Mouse (Mus musculus) cerebellum, adult 9-11 months (tissue): ENCODE measurements around the gene Actr8.
A peak's percentile ranks its signal among the peaks of the same experiment; 100 is the strongest.

Experiments
- DNase-seq: peaks from one replicate; pipeline ENCODE4 v3.0.0; 2022

Gene Actr8

GRCm38 (mm10) chr14:29978254-29979204 is at the start of gene Actr8:
TSS of gene Actr8 (plus strand) at chr14:29978337.
- DNase-seq, result peak; percentile 93

GRCm38 (mm10) chr14:29928966-29929365 is 49.2 kb upstream of the Actr8 start:
- no peak for DNase-seq

- DNase-seq, result no peak
These were observed 42.6 kb upstream of the Actr8 start for GRCm38 (mm10) chr14:29935516-29935915.

- no peak for DNase-seq
These were observed 40.7 kb upstream of the Actr8 start for GRCm38 (mm10) chr14:29937466-29937865.

DNA sequence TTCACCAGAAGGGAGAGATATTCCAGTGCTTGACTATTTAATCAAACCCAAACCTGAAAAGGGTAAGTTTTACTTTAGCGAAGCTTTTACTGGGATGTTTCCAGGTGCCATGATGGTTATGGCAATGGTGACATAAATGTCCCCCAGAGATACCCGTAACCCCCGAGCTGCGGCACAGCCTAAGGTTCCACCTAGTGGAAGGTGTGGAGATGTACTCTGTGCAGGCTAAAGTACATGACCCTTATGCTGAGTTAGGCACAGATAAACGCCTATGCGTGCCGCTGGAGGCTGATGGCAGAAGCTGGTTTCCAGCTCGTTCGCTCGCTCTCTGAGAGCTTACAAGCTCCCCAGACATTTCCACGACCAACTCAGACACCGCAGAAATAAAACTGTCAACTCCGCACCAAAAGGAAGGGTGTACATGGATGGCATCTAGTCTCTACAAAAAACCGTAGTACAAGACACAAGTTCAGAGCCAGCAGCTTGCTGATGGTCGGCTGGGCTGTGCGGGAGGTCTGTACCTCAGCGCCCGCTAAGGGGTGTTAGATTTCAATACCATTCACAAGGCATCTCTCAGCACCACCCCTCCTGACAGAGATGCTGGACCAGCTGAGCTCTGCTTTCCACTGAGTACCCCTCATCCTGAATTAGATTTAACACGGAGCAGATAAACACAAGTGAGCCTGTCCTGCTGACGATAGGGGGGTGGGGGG is 38.4 kb upstream of the Actr8 start:
- DNase-seq, result no peak

GRCm38 (mm10) chr14:29940313-29940812 is 37.8 kb upstream of the Actr8 start:
- no peak for DNase-seq

GRCm38 (mm10) chr14:29940877-29941276 is 37.3 kb upstream of the Actr8 start:
- peak; percentile 31 for DNase-seq

- no peak for DNase-seq
These were observed 31.3 kb upstream of the Actr8 start for GRCm38 (mm10) chr14:29946761-29947309.

DNA sequence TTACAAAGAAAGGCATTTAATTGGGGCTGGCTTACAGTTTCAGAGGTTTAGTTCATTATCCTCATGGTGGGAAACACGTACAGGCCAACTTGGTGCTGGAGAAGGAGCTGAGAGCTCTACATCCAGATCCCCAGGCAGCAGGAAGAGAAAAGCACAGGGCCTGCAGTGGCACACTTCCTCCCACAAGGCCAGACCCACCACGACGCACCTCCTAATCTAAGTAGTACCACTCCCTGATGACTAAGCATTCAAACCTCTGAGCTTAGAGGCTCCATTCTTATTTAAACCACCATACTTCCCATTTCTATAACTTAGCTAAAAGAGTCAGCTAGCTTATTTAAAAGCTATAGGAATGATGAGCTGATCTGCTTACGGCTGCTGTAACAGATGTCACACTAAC is 27.3 kb upstream of the Actr8 start:
- no peak for DNase-seq

- no peak for DNase-seq
These were observed 20.7 kb upstream of the Actr8 start for GRCm38 (mm10) chr14:29957393-29957792.

- DNase-seq, result no peak
These were observed 10.5 kb upstream of the Actr8 start for GRCm38 (mm10) chr14:29967611-29968010.

DNA sequence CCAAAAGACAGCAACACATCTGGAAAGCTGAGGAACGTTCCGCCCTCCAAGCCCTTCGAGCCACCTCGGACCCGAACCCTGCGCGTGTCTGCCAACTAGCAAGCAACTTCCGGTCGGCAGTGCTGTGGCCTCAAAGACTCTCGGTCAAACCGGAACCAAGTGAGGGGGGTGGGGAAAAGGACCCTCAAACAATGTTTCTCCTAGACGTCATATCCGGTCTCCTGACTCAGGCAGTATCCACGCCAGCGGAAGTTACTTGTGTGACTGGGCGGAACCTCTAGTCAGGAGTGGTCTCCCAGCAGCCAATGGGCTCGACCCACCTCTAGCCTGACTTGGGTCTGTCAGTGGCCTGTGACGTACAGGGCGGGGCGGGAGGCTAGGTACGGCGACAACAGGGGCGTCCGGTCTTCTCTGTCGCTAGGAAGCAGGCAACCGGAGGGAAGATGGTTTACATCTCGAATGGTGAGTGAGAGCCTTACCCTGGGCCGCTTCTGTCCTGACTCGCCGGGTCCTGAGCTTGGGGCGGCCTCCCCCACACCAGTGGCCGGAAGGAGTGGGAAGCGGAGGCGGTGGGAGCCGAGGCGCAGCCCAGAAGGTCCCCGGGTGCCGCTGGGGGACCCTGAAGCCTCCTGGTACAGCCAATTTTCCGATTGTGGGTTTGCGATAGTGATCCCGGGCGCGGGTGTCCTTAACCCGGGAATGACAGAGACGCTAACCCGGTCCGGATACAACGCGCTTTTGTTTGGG is 9.9 kb upstream of the Actr8 start, which contains the start of gene Selenok:
Selenok (plus strand) TSS at position 234 of the 747 bp plus-strand sequence.
- peak; percentile 99 for DNase-seq

DNA sequence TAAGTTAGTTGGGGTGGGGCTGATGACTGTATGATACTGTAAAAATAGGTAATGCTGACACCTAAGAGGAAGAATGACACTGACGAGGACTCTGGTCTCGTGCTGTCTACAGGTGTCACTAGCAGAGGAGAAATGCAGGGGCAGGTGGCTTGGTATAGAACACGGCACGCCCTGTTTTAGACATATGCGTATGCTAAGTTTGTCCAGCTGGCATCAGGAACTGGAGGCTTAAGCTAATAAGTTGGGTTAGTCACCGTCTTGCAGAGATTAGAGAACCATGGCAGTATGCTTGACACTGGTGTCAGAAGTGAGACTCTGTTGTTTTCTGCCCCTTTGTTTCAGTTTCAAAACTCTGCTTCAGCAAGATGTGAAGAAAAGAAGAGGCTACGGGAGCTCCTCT is 6.7 kb upstream of the Actr8 start:
- no peak for DNase-seq

DNA sequence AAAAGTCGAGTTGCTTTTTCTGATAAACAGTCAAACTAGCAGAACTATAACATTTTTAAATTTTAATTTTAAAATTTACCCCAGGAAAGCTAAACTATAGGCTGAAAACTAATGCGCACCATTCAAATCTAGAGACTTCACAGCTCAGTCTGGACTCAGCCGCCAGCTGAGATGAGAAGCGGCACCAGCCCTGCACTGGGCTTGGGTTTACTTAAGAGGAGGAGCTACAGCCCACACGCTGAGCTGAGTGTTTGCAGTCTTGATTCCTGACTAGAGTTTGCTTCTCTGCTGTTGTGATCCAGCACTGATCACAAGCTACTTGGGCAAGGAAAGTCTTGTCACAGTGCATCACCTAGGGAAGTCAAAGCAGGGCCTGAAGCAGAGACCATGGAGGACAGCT is 6.1 kb upstream of the Actr8 start:
- no peak for DNase-seq

DNA sequence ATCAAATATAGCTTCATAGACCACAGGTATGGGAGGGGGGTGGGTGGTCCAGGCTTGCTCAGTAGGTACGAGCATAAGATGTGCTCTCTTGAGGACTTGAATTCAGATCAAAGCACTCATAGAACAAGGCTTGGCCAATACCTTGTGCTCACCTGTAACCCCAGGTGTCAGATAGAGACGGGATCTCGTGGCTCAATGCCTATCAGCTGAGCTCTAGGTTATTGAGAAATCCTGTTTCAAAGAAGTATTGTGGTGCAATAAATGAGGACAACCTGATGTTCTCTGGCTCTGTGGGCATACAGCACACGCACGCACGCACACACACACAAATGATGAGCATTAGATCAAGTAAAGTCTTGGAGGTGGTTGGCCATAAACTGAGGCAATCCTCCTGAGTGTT is 1.2 kb upstream of the Actr8 start:
- no peak for DNase-seq

GRCm38 (mm10) chr14:29980447-29981205 is 2.5 kb downstream of the Actr8 start:
- DNase-seq, result no peak

GRCm38 (mm10) chr14:29986096-29986495 is 8.0 kb downstream of the Actr8 start:
- DNase-seq, result no peak

DNA sequence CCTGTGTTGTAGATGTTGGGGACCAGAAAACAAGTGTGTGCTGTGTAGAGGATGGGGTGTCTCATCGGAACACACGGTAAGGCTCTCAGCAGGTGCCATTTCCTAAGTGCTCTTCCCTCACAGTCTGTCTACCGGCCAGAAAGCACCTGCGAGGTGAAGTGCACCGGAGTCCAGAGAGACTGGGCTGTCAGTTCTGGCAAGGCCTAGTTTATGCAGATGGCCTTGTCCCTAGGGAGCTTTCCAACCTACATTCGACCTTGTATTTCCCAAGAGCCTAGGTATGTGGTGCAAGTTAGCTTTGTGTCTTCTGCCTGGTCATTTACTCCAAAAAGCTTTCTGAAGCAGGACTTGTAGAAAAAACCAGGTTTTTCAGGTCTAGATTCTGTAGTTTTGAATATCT is 9.1 kb downstream of the Actr8 start:
- DNase-seq, result no peak

DNA sequence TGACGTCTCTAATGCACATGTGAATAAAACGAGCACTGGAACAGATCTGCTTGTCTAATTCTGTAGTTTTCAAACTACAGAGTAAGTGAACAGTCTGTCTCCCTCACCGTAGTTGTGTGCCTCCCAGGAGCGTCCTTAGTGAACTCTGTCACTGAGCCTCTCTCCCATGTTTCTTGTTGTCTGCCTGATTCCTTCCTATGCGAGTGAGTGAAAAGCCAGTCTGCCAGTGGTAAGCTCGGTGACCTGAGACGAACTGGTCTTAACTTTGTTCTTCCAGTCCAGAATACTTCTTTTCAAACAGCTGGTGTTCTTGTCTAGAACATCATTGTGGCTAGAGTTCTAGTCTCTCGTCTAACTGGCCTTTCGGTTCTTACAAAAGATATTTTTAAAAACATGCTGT is 9.6 kb downstream of the Actr8 start:
- DNase-seq, result no peak

DNA sequence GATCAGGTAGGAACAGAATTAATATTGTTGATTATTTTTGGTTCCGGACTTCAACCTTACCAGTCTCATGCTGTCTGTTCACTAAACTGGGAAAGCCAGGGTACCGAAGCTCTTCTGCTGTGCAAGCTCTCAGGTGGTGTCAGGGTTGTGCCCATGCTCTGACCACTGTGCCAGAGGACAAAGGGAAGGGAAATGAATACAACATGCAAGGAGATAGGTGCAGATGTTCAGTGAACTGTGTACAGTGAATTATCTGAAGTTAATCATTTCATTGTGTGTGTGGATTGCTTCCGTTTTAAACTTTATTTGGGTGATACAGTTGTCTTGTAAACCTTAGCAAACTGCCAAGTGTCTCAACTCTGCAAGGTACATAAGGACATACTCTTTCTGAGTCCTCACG is 10.2 kb downstream of the Actr8 start:
- DNase-seq, result no peak

DNA sequence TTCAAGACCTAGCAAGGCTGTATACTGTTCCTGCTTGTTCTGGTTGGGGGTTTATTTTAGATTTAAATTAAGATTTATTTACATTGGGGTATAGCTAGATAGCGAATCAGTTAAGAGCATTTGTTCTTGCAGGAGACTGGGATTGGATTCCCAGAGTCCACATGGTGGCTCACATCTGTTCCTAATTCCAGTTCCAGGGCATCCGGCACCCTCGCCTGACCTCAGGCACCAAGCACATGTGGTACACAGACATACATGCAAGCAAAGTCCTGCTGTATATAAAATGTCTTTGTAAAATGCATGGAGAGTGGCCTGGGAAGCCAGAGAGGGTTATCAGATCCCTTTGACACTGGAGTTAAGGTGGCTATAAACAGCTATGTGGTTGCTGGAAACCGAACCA is 16.8 kb downstream of the Actr8 start:
- no peak for DNase-seq
